Mouse (Mus musculus): Measurements from ENCODE around the gene Fgfr2.

Fgfr2 gene

GRCm38 (mm10) chr7:132551351-132552126, 571.6 kb downstream of the Fgfr2 start:
- H3K4me3 ChIP-seq (replicated peaks; ENCODE audit: low read length) = peak overlapping the region; percentile 77
- TF ChIP-seq POU5F1 (IDR thresholded peaks at IDR 0.05; ENCODE audit: borderline replicate concordance, low read length) (no peak), CTCF (conservative IDR thresholded peaks at IDR 0.05; ENCODE audit: low read length) (peak; percentile 60)

GRCm38 (mm10) chr7:132547126-132547525, 576.0 kb downstream of the Fgfr2 start:
- Histone ChIP-seq H3K27me3 (ENCODE audit: insufficient read depth, low read length) (peaks cover 23% of the 10 kb centered on the region), H3K4me1 (replicated peaks; ENCODE audit: low read depth, low read length) (peaks cover 9% of the 10 kb centered on the region), H3K36me3 (ENCODE audit: insufficient read depth, low read length) (no peaks in the 10 kb centered on the region), H3K9me3 (ENCODE audit: low read length) (no peaks in the 10 kb centered on the region), H3K4me3 (replicated peaks; ENCODE audit: low read length) (no peak overlapping the region)
- TF ChIP-seq POU5F1 (IDR thresholded peaks at IDR 0.05; ENCODE audit: borderline replicate concordance, low read length) = no peak
- TF ChIP-seq CTCF (conservative IDR thresholded peaks at IDR 0.05; ENCODE audit: low read length) = no peak
- no peak for TF ChIP-seq NANOG (IDR thresholded peaks at IDR 0.05; ENCODE audit: borderline replicate concordance, low read length)

More at GRCm38 (mm10) chr7:132551351-132552126, 571.6 kb downstream of the Fgfr2 start:
- no peaks in the 10 kb centered on the region for H3K36me3 ChIP-seq (ENCODE audit: insufficient read depth, low read length)
- no peaks in the 10 kb centered on the region for H3K9me3 ChIP-seq (ENCODE audit: low read length)
- H3K4me1 ChIP-seq (replicated peaks; ENCODE audit: low read depth, low read length) = peaks cover 9% of the 10 kb centered on the region
- H3K27me3 ChIP-seq (ENCODE audit: insufficient read depth, low read length) = peaks cover 24% of the 10 kb centered on the region

- peaks cover 10% of the 10 kb centered on the region for H3K27me3 ChIP-seq (ENCODE audit: insufficient read depth, low read length)
- H3K4me3 ChIP-seq (replicated peaks; ENCODE audit: low read length) = no peak overlapping the region
- H3K4me1 ChIP-seq (replicated peaks; ENCODE audit: low read depth, low read length) = no peaks in the 10 kb centered on the region
- no peaks in the 10 kb centered on the region for H3K36me3 ChIP-seq (ENCODE audit: insufficient read depth, low read length)
- H3K9me3 ChIP-seq (ENCODE audit: low read length) = no peaks in the 10 kb centered on the region
- TF ChIP-seq CTCF (conservative IDR thresholded peaks at IDR 0.05; ENCODE audit: low read length) = no peak
- TF ChIP-seq NANOG (IDR thresholded peaks at IDR 0.05; ENCODE audit: borderline replicate concordance, low read length) = no peak
- no peak for TF ChIP-seq POU5F1 (IDR thresholded peaks at IDR 0.05; ENCODE audit: borderline replicate concordance, low read length)
Observed at GRCm38 (mm10) chr7:132542427-132542826, 580.7 kb downstream of the Fgfr2 start.

GRCm38 (mm10) chr7:132541566-132541965, 581.6 kb downstream of the Fgfr2 start:
- Histone ChIP-seq H3K9me3 (ENCODE audit: low read length) (no peaks in the 10 kb centered on the region), H3K27me3 (ENCODE audit: insufficient read depth, low read length) (0 out of 2 replicates have a peak, but pooled peaks cover 7% of the 10 kb centered on the region), H3K36me3 (ENCODE audit: insufficient read depth, low read length) (no peaks in the 10 kb centered on the region), H3K4me3 (replicated peaks; ENCODE audit: low read length) (no peak overlapping the region), H3K4me1 (replicated peaks; ENCODE audit: low read depth, low read length) (no peaks in the 10 kb centered on the region)
- TF ChIP-seq CTCF (conservative IDR thresholded peaks at IDR 0.05; ENCODE audit: low read length) (no peak), NANOG (IDR thresholded peaks at IDR 0.05; ENCODE audit: borderline replicate concordance, low read length) (no peak), POU5F1 (IDR thresholded peaks at IDR 0.05; ENCODE audit: borderline replicate concordance, low read length) (no peak)

- Histone ChIP-seq H3K4me1 (replicated peaks; ENCODE audit: low read depth, low read length) (no peaks in the 10 kb centered on the region), H3K27me3 (ENCODE audit: insufficient read depth, low read length) (0 out of 2 replicates have a peak, but pooled peaks cover 7% of the 10 kb centered on the region), H3K9me3 (ENCODE audit: low read length) (no peaks in the 10 kb centered on the region), H3K36me3 (ENCODE audit: insufficient read depth, low read length) (no peaks in the 10 kb centered on the region), H3K4me3 (replicated peaks; ENCODE audit: low read length) (no peak overlapping the region)
- TF ChIP-seq POU5F1 (IDR thresholded peaks at IDR 0.05; ENCODE audit: borderline replicate concordance, low read length) (no peak), CTCF (conservative IDR thresholded peaks at IDR 0.05; ENCODE audit: low read length) (no peak), NANOG (IDR thresholded peaks at IDR 0.05; ENCODE audit: borderline replicate concordance, low read length) (no peak)
Observed at GRCm38 (mm10) chr7:132540597-132540996, 582.6 kb downstream of the Fgfr2 start.

- TF ChIP-seq POU5F1 (IDR thresholded peaks at IDR 0.05; ENCODE audit: borderline replicate concordance, low read length) (no peak), NANOG (IDR thresholded peaks at IDR 0.05; ENCODE audit: borderline replicate concordance, low read length) (no peak), CTCF (conservative IDR thresholded peaks at IDR 0.05; ENCODE audit: low read length) (no peak)
- Histone ChIP-seq H3K4me3 (replicated peaks; ENCODE audit: low read length) (no peak overlapping the region), H3K27me3 (ENCODE audit: insufficient read depth, low read length) (peaks cover 31% of the 10 kb centered on the region), H3K4me1 (replicated peaks; ENCODE audit: low read depth, low read length) (no peaks in the 10 kb centered on the region), H3K9me3 (ENCODE audit: low read length) (no peaks in the 10 kb centered on the region), H3K36me3 (ENCODE audit: insufficient read depth, low read length) (no peaks in the 10 kb centered on the region)
Observed at GRCm38 (mm10) chr7:132529206-132529605, 593.9 kb downstream of the Fgfr2 start.

- Histone ChIP-seq H3K4me1 (replicated peaks; ENCODE audit: low read depth, low read length) (no peaks in the 10 kb centered on the region), H3K9me3 (ENCODE audit: low read length) (no peaks in the 10 kb centered on the region)
- TF ChIP-seq POU5F1 (IDR thresholded peaks at IDR 0.05; ENCODE audit: borderline replicate concordance, low read length) (no peak), NANOG (IDR thresholded peaks at IDR 0.05; ENCODE audit: borderline replicate concordance, low read length) (no peak), CTCF (conservative IDR thresholded peaks at IDR 0.05; ENCODE audit: low read length) (no peak)
Observed at GRCm38 (mm10) chr7:132513419-132513982, 609.6 kb downstream of the Fgfr2 start.

GRCm38 (mm10) chr7:132509110-132509509, 614.0 kb downstream of the Fgfr2 start:
- H3K4me1 ChIP-seq (replicated peaks; ENCODE audit: low read depth, low read length) = no peaks in the 10 kb centered on the region
- H3K36me3 ChIP-seq (ENCODE audit: insufficient read depth, low read length) = no peaks in the 10 kb centered on the region
- peaks cover 16% of the 10 kb centered on the region for H3K27me3 ChIP-seq (ENCODE audit: insufficient read depth, low read length)
- TF ChIP-seq NANOG (IDR thresholded peaks at IDR 0.05; ENCODE audit: borderline replicate concordance, low read length) = no peak
- TF ChIP-seq CTCF (conservative IDR thresholded peaks at IDR 0.05; ENCODE audit: low read length) = no peak
- TF ChIP-seq POU5F1 (IDR thresholded peaks at IDR 0.05; ENCODE audit: borderline replicate concordance, low read length) = no peak
- no peak overlapping the region for H3K4me3 ChIP-seq (replicated peaks; ENCODE audit: low read length)
- no peaks in the 10 kb centered on the region for H3K9me3 ChIP-seq (ENCODE audit: low read length)

More at GRCm38 (mm10) chr7:132513419-132513982, 609.6 kb downstream of the Fgfr2 start:
- no peaks in the 10 kb centered on the region for H3K36me3 ChIP-seq (ENCODE audit: insufficient read depth, low read length)
- no peak overlapping the region for H3K4me3 ChIP-seq (replicated peaks; ENCODE audit: low read length)
- H3K27me3 ChIP-seq (ENCODE audit: insufficient read depth, low read length) = peaks cover 32% of the 10 kb centered on the region

All from E14TG2a.4 (cell line).